Mouse (Mus musculus): ENCODE data around the gene Med26. TPM values are rescaled to one million over a fixed set of nuclear protein-coding genes. Genes with fewer than 3 reads are reported as not detected.

Gene Med26
- polyA plus RNA-seq, 1 experiment from 2014 or later: 15.5 TPM

- Histone ChIP-seq H3K4me3 (ENCODE audit: low read length) (no peak overlapping the region), H3K4me2 (ENCODE audit: low read length) (no peak overlapping the region), H3K9ac (ENCODE audit: low read depth, low read length) (no peak overlapping the region), H3K27me3 (replicated peaks; ENCODE audit: control insufficient read depth, insufficient read depth, low read length) (no peaks in the 10 kb centered on the region), H3K27ac (ENCODE audit: low read depth, low read length) (no peak overlapping the region), H3K4me1 (ENCODE audit: control insufficient read depth, insufficient read depth, low read depth, low read length) (peaks cover 18% of the 10 kb centered on the region), H3K9me3 (ENCODE audit: control insufficient read depth, low read length) (no peaks in the 10 kb centered on the region), H3K36me3 (ENCODE audit: control insufficient read depth, insufficient read depth, low read length) (peaks cover 19% of the 10 kb centered on the region)
- WGBS: 92% methylated on average over 19 of the region's 19 CpGs
- no peak for ATAC-seq
Observed at GRCm38 (mm10) chr8:72496217-72496616, 51.9 kb downstream of the Med26 start.

- H3K27ac ChIP-seq (ENCODE audit: low read depth, low read length): no peak overlapping the region
- H3K9me3 ChIP-seq (ENCODE audit: control insufficient read depth, low read length): no peaks in the 10 kb centered on the region
- H3K36me3 ChIP-seq (ENCODE audit: control insufficient read depth, insufficient read depth, low read length): peaks cover 19% of the 10 kb centered on the region
- H3K27me3 ChIP-seq (replicated peaks; ENCODE audit: control insufficient read depth, insufficient read depth, low read length): no peaks in the 10 kb centered on the region
- H3K9ac ChIP-seq (ENCODE audit: low read depth, low read length): no peak overlapping the region
- H3K4me2 ChIP-seq (ENCODE audit: low read length): no peak overlapping the region
- ATAC-seq: no peak
- peaks cover 24% of the 10 kb centered on the region for H3K4me1 ChIP-seq (ENCODE audit: control insufficient read depth, insufficient read depth, low read depth, low read length)
- H3K4me3 ChIP-seq (ENCODE audit: low read length): no peak overlapping the region
- WGBS: 86% methylated on average over 23 of the region's 23 CpGs
Observed at GRCm38 (mm10) chr8:72495411-72496111, 52.5 kb downstream of the Med26 start.

- H3K9me3 ChIP-seq (ENCODE audit: control insufficient read depth, low read length): no peaks in the 10 kb centered on the region
- H3K4me2 ChIP-seq (ENCODE audit: low read length): peak overlapping the region; percentile 91
- peak overlapping the region; percentile 67 for H3K9ac ChIP-seq (ENCODE audit: low read depth, low read length)
- peak overlapping the region; percentile 84 for H3K4me3 ChIP-seq (ENCODE audit: low read length)
- ATAC-seq: no peak
- H3K4me1 ChIP-seq (ENCODE audit: control insufficient read depth, insufficient read depth, low read depth, low read length): peaks cover 24% of the 10 kb centered on the region
- H3K27ac ChIP-seq (ENCODE audit: low read depth, low read length): peak overlapping the region; percentile 65
- no peaks in the 10 kb centered on the region for H3K27me3 ChIP-seq (replicated peaks; ENCODE audit: control insufficient read depth, insufficient read depth, low read length)
- WGBS: 15% methylated on average over 8 of the region's 8 CpGs
- peaks cover 19% of the 10 kb centered on the region for H3K36me3 ChIP-seq (ENCODE audit: control insufficient read depth, insufficient read depth, low read length)
Observed at GRCm38 (mm10) chr8:72493381-72493780, 54.7 kb downstream of the Med26 start.

- Histone ChIP-seq H3K4me1 (ENCODE audit: control insufficient read depth, insufficient read depth, low read depth, low read length) (peaks cover 24% of the 10 kb centered on the region), H3K36me3 (ENCODE audit: control insufficient read depth, insufficient read depth, low read length) (peaks cover 19% of the 10 kb centered on the region), H3K27ac (ENCODE audit: low read depth, low read length) (peak overlapping the region; percentile 85), H3K4me2 (ENCODE audit: low read length) (peak overlapping the region; percentile 91), H3K9ac (ENCODE audit: low read depth, low read length) (peak overlapping the region; percentile 68), H3K9me3 (ENCODE audit: control insufficient read depth, low read length) (no peaks in the 10 kb centered on the region), H3K4me3 (ENCODE audit: low read length) (peak overlapping the region; percentile 84), H3K27me3 (replicated peaks; ENCODE audit: control insufficient read depth, insufficient read depth, low read length) (no peaks in the 10 kb centered on the region)
- peak; percentile 98 for ATAC-seq
- under 1% methylated on average over 39 of the region's 56 CpGs for WGBS
Observed at GRCm38 (mm10) chr8:72492622-72493081, 55.4 kb downstream of the Med26 start.

GRCm38 (mm10) chr8:72491680-72492621, 56.1 kb downstream of the Med26 start, which contains the start of gene Slc35e1:
Gene Slc35e1, minus strand, starts transcription at chr8:72492614.
- H3K9me3 ChIP-seq (ENCODE audit: control insufficient read depth, low read length): no peaks in the 10 kb centered on the region
- peaks cover 21% of the 10 kb centered on the region for H3K36me3 ChIP-seq (ENCODE audit: control insufficient read depth, insufficient read depth, low read length)
- peaks cover 24% of the 10 kb centered on the region for H3K4me1 ChIP-seq (ENCODE audit: control insufficient read depth, insufficient read depth, low read depth, low read length)
- 1% methylated on average over 64 of the region's 98 CpGs for WGBS
- H3K27ac ChIP-seq (ENCODE audit: low read depth, low read length): peak within 1 kb of the TSS; percentile 85
- ATAC-seq: peak; percentile 74
- H3K4me2 ChIP-seq (ENCODE audit: low read length): peak within 1 kb of the TSS; percentile 91
- no peaks in the 10 kb centered on the region for H3K27me3 ChIP-seq (replicated peaks; ENCODE audit: control insufficient read depth, insufficient read depth, low read length)
- peak within 1 kb of the TSS; percentile 84 for H3K4me3 ChIP-seq (ENCODE audit: low read length)
- peak within 1 kb of the TSS; percentile 68 for H3K9ac ChIP-seq (ENCODE audit: low read depth, low read length)

GRCm38 (mm10) chr8:72491017-72491416, 57.1 kb downstream of the Med26 start:
- Histone ChIP-seq H3K9me3 (ENCODE audit: control insufficient read depth, low read length) (no peaks in the 10 kb centered on the region), H3K4me3 (ENCODE audit: low read length) (no peak overlapping the region), H3K9ac (ENCODE audit: low read depth, low read length) (no peak overlapping the region), H3K4me1 (ENCODE audit: control insufficient read depth, insufficient read depth, low read depth, low read length) (peaks cover 24% of the 10 kb centered on the region), H3K27ac (ENCODE audit: low read depth, low read length) (no peak overlapping the region), H3K27me3 (replicated peaks; ENCODE audit: control insufficient read depth, insufficient read depth, low read length) (no peaks in the 10 kb centered on the region), H3K36me3 (ENCODE audit: control insufficient read depth, insufficient read depth, low read length) (peaks cover 13% of the 10 kb centered on the region), H3K4me2 (ENCODE audit: low read length) (peak overlapping the region; percentile 91; the same call in 1 of the 2 replicates)
- 82% methylated on average over 2 of the region's 2 CpGs for WGBS
- ATAC-seq: no peak

- ATAC-seq: no peak
- no peak overlapping the region for H3K4me3 ChIP-seq (ENCODE audit: low read length)
- no peak overlapping the region for H3K4me2 ChIP-seq (ENCODE audit: low read length)
- no peak overlapping the region for H3K27ac ChIP-seq (ENCODE audit: low read depth, low read length)
- H3K9ac ChIP-seq (ENCODE audit: low read depth, low read length): no peak overlapping the region
- peaks cover 17% of the 10 kb centered on the region for H3K36me3 ChIP-seq (ENCODE audit: control insufficient read depth, insufficient read depth, low read length)
- no peaks in the 10 kb centered on the region for H3K27me3 ChIP-seq (replicated peaks; ENCODE audit: control insufficient read depth, insufficient read depth, low read length)
- peaks cover 12% of the 10 kb centered on the region for H3K4me1 ChIP-seq (ENCODE audit: control insufficient read depth, insufficient read depth, low read depth, low read length)
- H3K9me3 ChIP-seq (ENCODE audit: control insufficient read depth, low read length): no peaks in the 10 kb centered on the region
Observed at GRCm38 (mm10) chr8:72487014-72487413, 61.1 kb downstream of the Med26 start.

- ATAC-seq: no peak
- Histone ChIP-seq H3K4me2 (ENCODE audit: low read length) (no peak overlapping the region), H3K36me3 (ENCODE audit: control insufficient read depth, insufficient read depth, low read length) (peaks cover 17% of the 10 kb centered on the region), H3K27ac (ENCODE audit: low read depth, low read length) (no peak overlapping the region), H3K4me1 (ENCODE audit: control insufficient read depth, insufficient read depth, low read depth, low read length) (peaks cover under 1% of the 10 kb centered on the region; the same call in 1 of the 2 replicates), H3K4me3 (ENCODE audit: low read length) (no peak overlapping the region), H3K9ac (ENCODE audit: low read depth, low read length) (no peak overlapping the region), H3K27me3 (replicated peaks; ENCODE audit: control insufficient read depth, insufficient read depth, low read length) (no peaks in the 10 kb centered on the region), H3K9me3 (ENCODE audit: control insufficient read depth, low read length) (no peaks in the 10 kb centered on the region)
- 90% methylated on average over 6 of the region's 6 CpGs for WGBS
Observed at GRCm38 (mm10) chr8:72485456-72486199, 62.4 kb downstream of the Med26 start.

All from hindbrain, embryonic 16.5 days (tissue).